Mouse (Mus musculus) mouse trophoblast stem cell (cell line): ENCODE data around the gene Mthfsd.
"Not testable (repeated sequence)": the region's sequence is repeated elsewhere in the genome, so short reads cannot be mapped to it uniquely, and the experiment has no call there.

Experiments
- in situ Hi-C, 2 experiments: fragments of 300-500 bp; cut with MseI, MboI; formaldehyde crosslinking; loops; 2 replicates in 1 of 2; 3 replicates in 1 of 2; pipeline ENCODE4 v1.15.1; 2025

The Mthfsd gene

DNA sequence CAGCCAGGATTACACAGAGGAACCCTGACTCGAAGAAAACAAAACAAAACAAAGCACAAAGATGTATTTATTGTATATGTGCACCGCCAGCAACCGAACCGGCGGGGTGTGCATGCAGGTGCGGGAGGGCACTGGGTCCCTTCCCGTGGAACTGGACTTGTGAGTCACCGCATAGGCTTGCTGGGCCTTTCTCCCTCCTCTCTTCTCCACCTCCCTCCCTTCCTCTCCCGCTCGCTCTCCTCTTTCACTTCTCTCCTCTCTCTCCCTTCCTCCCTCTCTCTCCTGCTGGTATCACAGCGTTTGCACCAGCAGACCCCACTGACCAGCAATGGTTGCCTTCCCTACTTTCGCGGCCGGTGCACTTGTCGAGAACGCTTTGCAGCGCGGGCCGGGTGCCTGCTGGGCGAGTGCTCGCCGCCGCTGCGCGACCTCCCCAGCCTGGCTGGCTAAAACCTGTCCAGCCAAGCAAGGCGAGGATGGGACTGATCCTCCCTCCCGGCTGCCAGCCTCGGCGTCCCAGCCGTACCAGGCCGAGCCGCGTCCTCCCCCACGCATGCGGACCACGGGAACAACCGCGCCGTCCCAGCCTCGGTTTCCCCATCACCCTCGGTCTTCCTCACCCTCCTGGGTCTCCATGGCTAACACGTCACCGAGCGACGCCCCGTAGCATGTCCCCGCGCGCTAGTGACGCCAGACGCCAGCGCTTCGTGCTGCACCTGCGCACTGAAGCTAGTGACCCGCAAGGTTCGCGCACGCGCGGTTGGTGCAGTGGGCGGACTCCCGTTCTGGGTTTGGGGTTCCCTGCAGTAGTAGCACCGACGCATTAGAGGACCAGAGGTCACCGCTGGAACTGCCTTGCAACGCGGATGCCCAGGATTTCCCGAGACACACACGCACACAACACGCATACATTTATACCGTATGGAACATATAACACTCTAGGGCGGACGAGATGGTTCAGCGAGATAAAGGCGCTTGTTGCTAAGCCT lies at the start of gene Mthfsd:
Gene Mthfsd, minus strand, starts transcription at position 725 of the 989 bp plus-strand sequence.
- in situ Hi-C loops = no loop called here

DNA sequence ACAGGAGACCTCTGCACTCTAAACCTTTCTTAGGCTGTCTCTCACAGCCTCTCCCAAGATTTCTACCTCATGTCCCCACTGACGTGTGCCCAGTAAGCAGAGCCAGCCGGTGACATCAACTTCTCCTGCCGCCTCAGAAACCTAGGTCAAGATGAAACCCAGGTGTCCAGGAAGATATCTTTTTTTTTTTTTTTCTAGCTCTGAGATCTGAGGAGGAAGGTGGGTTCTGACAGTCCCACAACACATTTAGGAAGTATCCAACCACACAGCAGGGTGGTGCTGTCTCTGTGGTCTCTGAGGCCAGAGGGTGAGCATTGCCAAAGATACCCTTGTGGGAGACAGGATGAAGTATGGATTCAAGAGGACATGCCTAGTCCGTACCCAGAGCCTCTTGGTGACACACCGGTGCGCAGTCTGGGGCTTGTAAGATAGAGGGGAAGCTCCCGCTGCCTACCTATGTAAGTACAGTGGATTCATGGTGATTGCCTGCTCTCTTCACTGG lies 48.8 kb upstream of the Mthfsd start:
- in situ Hi-C loops = no loop called here

DNA sequence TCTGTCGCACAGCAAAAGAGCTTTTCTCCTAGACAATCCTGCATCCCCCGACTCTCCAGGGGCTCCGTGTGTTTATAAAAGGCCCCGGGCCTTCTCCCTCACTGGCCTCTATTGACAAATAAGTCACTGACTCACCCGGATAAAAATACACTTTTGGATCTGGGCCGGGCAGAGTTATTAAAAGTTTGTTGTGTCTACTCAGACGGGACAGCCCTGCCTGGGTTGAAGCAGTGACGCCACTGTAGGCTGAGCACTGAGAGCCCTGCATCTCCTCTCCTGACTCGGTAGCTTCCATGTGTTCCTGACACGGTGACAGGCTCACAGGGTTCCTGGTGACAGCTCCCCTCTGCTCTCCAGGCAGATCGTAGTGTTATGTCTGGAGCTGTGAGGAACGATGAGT lies 44.2 kb upstream of the Mthfsd start:
- in situ Hi-C loops = no loop called here

DNA sequence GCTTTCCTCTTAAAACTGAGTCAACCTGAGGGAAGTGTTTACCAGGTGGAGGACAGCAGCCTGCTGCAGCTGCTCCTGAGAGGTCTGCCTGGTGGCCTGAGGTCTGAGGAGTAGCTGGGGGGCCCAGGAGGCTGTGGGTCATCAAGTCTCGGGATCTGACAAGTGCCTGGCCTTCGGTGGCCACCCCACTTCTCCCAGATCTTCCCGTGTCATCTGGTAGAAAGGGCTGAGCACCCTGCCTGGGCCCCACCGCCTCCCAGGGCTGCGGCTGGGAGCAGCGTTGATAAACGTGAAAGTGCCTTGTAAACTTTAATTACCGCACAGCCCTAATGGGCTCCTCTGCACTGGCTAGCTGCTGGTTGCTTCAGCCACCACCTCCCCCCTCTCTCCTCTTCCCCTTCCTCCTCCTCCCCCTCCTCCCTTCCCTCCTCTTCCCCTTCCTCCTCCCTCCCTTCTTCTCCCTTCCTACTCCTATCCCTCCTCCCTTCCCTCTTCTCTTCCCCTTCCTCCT lies 40.4 kb upstream of the Mthfsd start:
- in situ Hi-C loops = no loop called here

DNA sequence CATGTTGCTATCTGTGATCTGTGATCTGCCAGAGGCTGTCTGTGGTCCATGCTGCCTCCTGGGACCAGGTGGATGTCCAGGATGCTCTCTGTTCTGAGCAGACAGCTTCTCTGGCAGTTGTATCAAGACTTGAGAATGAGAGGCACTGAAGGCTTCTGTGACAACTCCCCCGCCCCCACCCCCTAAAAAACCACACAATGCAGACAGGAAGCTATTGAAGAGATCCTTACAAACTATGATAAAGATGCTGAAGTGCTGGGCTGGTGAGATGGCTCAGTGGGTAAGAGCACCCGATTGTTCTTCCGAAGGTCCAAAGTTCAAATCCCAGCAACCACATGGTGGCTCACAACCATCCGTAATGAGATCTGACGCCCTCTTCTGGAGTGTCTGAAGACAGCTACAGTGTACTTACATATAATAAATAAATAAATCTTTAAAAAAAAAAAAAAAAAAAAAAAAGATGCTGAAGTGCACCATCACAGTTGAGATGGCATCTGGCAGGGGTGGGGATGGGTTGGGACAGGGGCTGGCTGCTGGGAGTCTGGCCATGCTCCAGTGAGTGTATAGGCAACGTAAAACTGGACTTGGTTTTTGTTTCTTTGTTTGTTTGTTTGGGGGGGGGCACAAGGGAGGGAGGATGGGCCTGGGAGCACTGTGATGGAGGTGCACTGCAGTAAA lies 37.4 kb upstream of the Mthfsd start:
- in situ Hi-C loops = not testable (repeated sequence)

DNA sequence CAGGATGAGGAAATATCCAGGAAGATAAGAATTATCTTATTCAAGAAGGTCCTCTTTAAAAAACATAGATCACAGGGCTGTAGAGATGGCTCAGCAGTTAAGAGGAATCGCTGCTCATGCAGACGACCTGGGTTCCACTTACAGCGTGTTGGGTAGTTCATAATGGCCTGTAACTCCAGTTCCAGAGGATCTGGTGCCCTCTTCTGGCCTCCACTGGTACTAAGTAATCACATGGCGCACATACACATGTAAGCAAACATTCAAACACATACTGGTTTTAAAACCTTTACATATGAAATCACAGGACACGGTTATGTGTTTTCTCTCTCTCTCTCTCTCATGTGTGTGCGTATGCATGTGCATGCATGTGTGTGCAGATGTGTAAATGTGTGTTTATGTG lies 28.7 kb upstream of the Mthfsd start:
- in situ Hi-C loops = no loop called here

DNA sequence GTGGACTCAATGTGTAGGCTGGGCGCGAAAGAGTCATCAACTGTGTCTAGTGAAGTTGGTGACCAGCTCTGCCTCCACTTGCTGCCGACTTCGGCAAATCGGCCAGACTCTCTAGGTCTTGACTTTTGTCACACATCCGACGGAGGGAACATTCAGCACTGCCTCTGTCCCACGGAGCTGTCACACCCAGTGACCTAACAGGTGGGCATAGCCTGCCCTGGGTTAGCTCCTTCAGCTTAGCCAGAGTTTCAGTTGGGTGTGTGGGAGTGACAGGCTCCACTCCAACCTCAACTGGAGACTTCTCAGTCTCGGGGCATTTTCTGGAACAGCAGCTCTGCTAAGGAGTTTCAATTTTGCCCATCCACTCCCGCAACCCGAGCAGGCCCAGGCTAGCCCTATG lies 26.3 kb upstream of the Mthfsd start:
- in situ Hi-C loops = no loop called here

DNA sequence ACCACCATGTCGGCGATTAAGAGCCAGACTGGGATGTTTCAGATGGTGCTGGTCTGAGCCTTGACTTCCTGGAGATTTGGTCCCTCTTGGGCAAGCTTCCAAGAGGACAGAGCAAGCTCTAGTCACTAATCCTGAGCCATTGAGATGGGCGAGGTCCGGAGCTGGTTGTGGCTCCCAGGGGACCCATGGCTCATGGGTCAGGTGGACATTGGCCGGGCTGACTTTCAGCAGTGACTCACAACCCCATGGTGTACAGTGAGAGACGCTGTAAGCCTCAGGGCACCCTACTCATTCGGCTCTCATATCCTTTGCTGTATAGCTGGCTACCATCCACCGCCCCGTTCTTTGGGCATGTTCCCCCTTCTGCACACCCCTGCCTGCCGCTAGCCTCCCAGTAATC lies 25.9 kb upstream of the Mthfsd start:
- in situ Hi-C loops = no loop called here

DNA sequence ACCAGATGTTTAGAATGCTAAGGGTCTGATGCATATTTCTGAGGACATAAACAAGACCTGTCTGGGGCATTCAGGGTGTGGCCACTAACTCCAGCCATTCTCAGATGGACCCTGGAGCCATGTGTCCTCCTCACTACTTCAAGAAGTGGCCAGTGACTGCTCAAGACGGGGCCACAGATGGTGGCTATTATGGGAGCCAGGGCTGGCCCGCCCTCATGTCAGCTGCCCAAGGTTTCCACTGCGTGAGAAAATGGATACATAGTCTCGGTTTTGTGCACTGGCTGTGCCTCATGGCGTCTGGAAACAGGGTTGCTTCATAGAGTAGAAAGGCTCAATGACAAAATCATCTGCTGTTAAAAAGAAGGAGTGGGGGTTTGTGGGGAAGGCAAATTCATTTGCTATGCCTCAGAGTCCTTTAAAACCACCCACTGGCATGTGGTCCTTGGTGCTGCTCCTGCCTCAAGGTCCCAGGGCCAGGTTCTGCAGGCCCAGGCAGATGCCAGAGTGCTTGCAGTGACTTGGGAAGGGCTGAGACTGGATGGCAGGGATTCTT lies 24.8 kb upstream of the Mthfsd start:
- in situ Hi-C loops = no loop called here

DNA sequence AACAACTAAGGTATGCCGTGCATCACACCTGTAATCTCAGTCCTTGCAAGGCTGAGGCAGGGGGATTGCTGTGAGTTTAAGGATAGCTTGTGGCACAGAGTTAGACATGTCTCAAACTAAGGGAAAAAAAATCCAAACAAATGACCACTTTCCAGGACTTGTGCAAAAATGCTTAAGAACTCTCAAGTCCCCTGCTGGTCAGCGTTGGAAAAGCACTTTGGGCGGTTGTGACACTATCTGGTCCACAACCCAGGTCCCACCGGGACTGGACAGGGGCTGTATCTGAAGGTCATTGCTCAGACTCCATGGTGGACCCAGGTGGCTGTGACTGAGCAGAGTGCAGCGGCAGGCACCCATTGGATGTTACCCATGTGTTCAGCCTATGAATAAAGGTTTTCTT lies 22.3 kb upstream of the Mthfsd start:
- in situ Hi-C loops = no loop called here

DNA sequence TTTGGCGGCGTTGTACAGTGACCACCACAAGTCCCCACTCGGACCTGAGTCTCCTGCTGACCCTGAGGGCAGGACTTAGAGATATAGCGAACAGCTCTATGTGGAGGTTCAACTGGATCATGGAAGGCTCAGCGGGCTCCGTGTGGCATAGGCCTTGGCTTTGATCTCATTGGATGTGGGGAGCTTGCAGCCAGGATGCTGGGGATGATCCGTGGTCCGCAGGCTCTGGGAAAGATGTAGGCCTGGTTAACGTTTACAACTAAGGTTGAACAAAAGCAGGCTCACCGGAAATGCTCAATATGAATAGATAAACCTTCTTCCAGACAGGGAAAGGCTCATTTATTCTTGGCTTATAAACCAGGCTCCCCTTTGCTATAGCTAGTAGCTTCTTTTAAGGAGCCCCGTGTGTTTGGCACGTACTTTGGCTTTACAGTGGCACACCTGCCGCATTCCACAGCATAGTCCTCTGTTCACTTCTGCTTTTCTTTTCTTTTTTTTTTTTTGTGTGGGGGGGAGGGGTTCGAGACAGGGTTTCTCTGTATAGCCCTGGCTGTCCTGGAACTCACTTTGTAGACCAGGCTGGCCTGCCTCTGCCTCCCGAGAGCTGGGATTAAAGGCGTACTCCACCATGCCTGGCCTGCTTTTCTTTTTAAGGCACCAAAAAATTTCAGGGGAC lies 21.2 kb upstream of the Mthfsd start:
- in situ Hi-C loops = no loop called here

DNA sequence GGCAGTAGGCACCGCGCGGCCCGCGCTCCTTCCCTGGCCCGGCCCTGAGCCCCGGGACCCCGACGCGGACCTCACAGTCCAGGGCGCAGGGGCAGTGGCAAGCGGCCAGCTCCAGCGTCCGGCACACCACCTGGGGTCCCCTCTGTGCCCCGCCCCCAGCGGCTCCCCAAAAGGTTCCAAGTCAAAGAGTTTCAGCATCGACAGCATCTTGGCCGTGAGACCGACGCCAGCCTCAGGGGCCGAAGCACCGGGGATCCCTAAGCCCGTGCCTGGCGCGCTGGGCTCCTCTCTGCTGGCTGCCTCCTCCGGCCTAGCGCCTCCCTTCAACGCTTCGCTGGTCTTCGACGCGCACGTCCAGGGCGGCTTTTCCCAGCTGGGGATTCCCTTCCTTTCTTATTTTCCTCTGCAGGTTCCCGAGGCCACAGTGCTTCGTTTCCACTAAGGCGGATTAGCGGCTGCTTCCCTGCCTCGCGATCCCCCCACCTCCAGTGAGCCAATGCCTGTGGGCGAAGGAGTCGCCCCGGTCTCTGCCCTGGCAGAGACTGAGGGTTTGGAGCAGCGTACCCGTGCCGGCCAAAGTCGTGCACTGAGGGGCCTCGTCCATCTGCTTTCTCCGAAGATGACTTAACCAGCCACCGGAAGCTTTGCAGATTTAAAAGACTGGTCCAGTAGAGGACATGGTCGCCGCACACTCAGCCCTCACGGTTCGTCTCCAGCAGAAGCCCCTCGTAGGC lies 20.5 kb upstream of the Mthfsd start:
- in situ Hi-C loops = no loop called here

DNA sequence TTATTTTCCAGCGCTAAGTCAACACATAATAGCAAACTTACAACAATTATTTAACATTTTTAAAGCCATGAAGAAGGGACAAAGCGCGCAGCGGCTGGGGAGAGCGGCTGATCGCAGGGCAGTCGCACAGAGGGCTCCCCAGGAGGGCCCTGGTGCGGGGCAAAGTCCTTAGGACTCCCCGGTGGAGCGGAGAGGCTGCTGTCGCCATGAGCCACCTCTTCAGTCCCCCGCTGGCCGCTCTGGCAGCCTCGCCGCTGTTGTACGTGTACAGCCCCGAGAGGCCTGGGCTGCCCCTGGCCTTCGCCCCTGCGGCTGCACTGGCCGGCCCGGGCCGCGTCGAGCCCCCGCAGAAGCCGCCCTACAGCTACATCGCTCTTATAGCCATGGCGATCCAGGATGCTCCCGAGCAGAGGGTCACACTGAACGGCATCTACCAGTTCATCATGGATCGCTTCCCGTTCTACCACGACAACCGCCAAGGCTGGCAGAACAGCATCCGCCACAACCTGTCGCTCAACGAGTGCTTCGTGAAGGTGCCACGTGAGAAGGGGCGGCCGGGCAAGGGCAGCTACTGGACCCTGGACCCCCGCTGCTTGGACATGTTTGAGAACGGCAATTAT lies 19.7 kb upstream of the Mthfsd start, which contains the start of gene Foxl1:
Gene Foxl1, plus strand, starts transcription at position 185 of the 620 bp plus-strand sequence.
- in situ Hi-C loops = no loop called here

DNA sequence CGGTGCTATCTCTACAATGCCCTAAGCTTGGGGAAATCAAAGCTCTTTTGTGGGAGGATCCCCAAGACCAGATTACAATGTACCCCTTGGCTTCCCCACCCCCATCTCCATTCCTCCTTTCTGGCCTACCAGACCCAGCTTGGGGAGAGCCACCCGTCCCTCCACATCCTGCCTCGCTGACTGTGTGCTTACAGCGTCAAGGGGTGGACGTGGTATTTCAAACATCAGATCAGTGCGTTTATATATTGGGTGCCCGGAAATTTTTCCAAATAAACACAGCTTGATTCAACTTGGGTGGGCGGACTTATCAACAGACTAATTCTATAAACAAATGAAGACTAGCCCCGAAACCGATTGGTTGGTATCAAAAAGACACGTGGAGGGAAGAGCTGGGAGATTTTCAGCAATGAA lies 19.1 kb upstream of the Mthfsd start:
- in situ Hi-C loops = no loop called here

DNA sequence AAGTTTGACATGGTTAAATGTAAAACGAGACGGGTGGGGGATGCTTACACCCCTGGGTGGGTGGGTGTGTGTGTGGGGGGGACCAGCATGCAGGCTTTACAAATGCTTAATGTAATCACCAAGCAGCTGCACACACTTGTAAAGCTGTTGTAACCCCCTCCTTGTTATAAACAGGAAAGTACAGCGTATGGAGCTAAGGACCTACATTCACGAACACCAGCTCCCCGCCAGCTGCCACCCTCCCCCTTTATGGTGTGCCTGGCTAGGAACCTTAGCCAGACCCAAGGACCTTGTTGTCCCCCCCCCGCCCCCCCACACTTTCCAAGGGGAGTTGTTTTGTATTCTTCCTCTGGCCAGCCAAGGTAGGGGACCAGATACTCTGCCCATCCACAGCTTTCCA lies 18.5 kb upstream of the Mthfsd start:
- in situ Hi-C loops = no loop called here

DNA sequence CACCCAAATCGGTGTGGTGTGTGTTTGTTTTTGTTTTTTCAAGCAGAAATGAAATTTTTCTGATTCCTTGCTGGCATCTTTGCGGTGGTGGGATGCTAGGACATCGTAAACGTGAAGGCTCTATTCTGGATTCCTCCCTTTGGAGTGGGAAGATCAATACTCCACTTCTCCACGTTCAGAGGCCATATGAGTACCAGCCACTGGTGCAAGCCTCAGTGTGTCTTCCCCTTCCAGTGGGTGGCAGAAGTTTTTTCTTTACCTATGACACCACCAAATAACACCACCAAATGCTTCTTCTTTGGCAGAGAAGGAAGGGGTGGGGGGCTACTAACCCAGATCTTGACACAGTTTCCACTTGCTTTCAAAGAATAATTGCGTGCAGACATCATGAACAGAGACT lies 18.0 kb upstream of the Mthfsd start:
- in situ Hi-C loops = no loop called here

DNA sequence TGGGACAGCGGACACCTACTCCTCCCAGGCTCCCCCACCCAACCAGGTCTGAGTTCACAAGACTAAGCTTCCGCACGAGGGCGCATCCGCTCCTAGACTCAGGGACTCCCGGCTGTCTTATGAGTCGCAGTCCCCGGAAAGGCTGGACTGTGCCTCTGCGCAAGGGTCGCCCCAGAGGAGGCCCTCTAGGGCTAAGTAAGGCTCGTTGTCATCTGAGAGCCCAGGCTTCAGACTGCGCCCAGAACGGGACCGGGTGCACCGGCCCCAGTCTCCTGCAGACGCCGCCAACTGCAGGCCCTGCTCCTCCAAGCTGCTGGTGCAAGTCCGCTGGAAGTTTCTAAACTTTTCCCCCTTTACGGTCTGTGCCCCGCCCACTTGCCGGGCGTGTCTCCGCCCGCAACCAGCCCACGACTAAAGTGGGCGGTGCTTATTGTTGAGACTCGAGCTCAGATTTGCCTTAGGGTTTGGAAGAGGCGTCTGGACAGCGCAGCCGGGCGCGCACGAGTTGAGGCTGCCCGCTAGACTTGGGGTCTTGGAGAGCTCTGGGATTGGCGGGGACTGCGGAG lies 17.2 kb upstream of the Mthfsd start:
- in situ Hi-C loops = no loop called here

DNA sequence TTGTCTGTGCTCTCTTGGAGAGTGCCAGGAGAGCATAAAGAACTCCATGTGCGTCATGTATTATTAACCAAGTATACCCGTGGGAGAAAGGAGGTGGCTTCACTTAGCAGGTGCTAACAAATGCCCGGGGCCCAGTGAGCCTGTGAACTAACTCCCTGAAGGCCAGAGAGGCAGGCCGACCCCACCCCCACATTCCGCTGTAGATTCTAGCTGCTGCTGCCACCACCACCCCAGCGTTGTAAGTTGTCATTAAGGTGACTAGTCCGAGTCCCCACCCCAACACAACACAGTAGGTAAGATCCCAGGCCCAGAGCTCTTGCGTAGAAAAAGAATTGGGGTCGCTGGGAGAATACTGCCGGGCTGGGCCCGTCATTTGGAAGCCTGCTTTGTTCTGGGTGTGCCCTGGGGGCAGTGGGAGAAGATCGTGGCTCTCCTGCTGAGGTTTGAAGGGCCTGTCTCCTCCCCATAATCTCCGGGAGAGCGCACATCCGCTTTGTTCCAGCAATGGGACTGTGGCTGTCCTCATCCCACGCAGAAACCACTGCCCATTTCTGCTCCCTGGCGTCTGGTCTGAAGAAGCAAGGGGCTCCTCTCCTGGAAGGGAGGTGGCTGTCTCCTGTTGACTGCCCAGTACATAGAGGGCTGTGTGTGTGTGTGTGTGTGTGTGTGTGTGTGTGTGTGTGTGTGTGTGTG lies 16.5 kb upstream of the Mthfsd start:
- in situ Hi-C loops = loop anchor here in 1 of 2 experiments (5.0 kb wide), 1 partner anchor 88 kb away; no protein-coding TSS in a partner anchor

DNA sequence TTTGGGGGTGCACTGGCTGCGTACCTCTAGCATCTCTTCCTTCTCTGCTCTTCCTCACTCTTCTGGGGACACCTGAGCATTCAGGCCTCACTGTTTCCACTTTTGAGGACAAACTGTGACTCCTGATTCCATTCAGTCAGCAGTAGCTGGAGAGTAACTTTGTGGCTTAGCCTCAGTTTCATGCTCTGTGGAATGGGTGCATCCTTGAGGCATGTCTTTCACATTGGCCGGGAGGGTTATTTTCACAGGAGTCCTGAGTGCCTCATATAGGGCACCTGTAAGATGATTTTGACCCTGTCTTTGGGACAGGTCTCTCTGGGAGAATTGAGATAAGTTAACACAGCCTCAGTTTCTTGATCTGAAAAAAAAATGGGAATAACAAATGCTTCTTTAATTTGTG lies 14.9 kb upstream of the Mthfsd start:
- in situ Hi-C loops = loop anchor here in 1 of 2 experiments (5.0 kb wide), 1 partner anchor 89 kb away; no protein-coding TSS in a partner anchor
